Mouse (Mus musculus): ENCODE results near the gene Ripor3. TPM values are rescaled to one million over a fixed set of nuclear protein-coding genes. Genes with fewer than 3 reads are reported as not detected.

Ripor3 gene
- polyA plus RNA-seq, 1 experiment from 2014 or later: 3.6 TPM

Other genes starting within 250 kb of the Ripor3 start
- 60.8 and 62.2 TPM in 2 replicates for gene Ptpn1, start 78.6 kb downstream of the Ripor3 start, polyA plus RNA-seq (2016; fragmentation: Nextera tagmentation; extraction: Ambion mirVana)
- gene Pard6b, start 70.4 kb upstream of the Ripor3 start, polyA plus RNA-seq (2016; fragmentation: Nextera tagmentation; extraction: Ambion mirVana): 6.0 and 6.6 TPM in 2 replicates
- 10.9 and 20.4 TPM in 2 replicates for gene Adnp, start 196.5 kb upstream of the Ripor3 start, polyA plus RNA-seq (2016; fragmentation: Nextera tagmentation; extraction: Ambion mirVana)
- gene Gm20716, start 219.7 kb upstream of the Ripor3 start, polyA plus RNA-seq (2016; fragmentation: Nextera tagmentation; extraction: Ambion mirVana): 23.1 and 26.5 TPM in 2 replicates
- gene Dpm1, start 220.0 kb upstream of the Ripor3 start, polyA plus RNA-seq (2016; fragmentation: Nextera tagmentation; extraction: Ambion mirVana): 87.3 and 93.1 TPM in 2 replicates
- gene Mocs3, start 220.0 kb upstream of the Ripor3 start, polyA plus RNA-seq (2016; fragmentation: Nextera tagmentation; extraction: Ambion mirVana): 12.7 and 13.5 TPM in 2 replicates